Mouse (Mus musculus): ENCODE results near the gene Shisa4.
A peak's percentile ranks its signal among the peaks of the same experiment; 100 is the strongest.
"Not testable (repeated sequence)": the region's sequence is repeated elsewhere in the genome, so short reads cannot be mapped to it uniquely, and the experiment has no call there.

Shisa4 gene

GRCm38 (mm10) chr1:135374868-135375581 lies at the start of gene Shisa4:
Gene Shisa4 (minus strand): TSS chr1:135375237.
- no peak for DNase-seq (ENCODE audit: low spot score in 2 of 2)

GRCm38 (mm10) chr1:135422772-135423171 lies 47.7 kb upstream of the Shisa4 start:
- no peak for DNase-seq (ENCODE audit: low spot score in 2 of 2)

- no peak for DNase-seq (ENCODE audit: low spot score in 2 of 2)
These were observed 39.0 kb upstream of the Shisa4 start for GRCm38 (mm10) chr1:135413996-135414395.

- DNase-seq (ENCODE audit: low spot score in 2 of 2) = no peak
These were observed 37.1 kb upstream of the Shisa4 start for GRCm38 (mm10) chr1:135412130-135412529.

- DNase-seq (ENCODE audit: low spot score in 2 of 2) = no peak
These were observed 35.9 kb upstream of the Shisa4 start for GRCm38 (mm10) chr1:135410967-135411366.

- no peak for DNase-seq (ENCODE audit: low spot score in 2 of 2)
These were observed 33.9 kb upstream of the Shisa4 start for GRCm38 (mm10) chr1:135408973-135409372.

- no peak for DNase-seq (ENCODE audit: low spot score in 2 of 2)
These were observed 30.3 kb upstream of the Shisa4 start for GRCm38 (mm10) chr1:135405356-135405755.

DNA sequence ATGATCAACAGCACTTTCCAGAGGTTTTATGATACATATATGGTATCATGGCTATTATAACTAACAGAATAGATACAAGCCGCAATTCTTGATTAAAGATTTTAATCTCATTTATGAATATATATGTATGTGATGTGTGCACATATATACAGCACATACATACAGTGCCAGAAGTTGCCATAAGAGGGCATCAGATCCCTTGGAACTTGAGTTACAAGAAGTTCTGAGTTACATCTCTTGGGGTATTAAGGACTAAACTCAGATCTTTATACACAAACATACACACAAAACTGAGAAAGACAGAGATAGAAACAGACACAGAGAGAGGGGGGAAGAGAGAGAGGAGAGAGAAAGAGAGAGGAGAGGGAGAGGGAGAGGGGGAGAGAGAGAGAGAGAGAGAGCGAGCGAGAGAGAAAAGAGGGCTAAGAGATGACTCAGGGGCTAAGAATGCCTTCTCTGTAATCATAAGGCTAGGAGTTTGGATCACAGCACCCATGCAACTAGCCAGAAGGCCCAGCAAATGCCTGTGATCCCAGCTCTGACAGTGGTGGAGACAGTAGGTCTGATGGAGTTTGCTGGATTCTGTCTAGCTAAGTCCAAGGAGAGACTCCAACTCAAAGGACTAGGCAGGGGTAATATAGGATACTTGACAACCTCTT lies 26.5 kb upstream of the Shisa4 start:
- no peak for DNase-seq (ENCODE audit: low spot score in 2 of 2)

DNA sequence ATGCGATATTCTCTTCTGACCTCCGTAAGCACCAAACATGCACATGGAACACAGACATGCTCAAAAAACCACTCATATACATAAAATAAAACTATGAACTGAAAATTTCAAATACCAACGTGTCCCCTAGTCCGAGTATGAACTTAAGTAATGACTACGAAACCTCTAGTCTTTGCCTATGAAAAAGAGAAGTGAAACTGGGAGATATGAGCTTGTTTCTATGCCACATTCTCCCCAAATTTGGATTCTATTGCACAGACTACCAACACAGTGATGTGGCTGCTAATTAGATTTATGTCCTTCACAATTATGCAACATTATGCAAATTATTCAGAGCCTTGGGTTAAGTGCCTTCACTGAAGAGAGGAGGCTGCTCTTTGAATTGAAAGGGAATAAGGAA lies 24.4 kb upstream of the Shisa4 start:
- DNase-seq (ENCODE audit: low spot score in 2 of 2) = no peak

DNA sequence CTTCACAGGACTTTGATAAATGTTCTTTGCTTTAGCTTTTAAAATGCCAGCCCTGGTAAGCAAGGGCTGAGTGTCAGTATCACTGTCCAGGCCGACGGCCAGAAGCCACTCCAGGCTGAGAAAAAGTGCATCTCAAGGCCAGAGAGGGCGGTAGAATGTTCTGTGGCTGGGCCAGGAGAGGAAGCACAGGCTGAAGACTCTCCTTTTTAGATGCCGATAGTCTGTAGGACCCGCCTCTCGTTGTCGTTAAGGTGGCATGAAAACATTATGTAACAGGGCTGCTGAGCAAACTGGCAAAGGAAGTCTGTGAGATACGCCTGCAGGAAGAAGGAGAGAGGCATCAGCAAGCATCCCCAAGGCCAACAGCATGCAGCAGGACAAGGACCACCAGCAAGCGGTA lies 10.1 kb upstream of the Shisa4 start:
- no peak for DNase-seq (ENCODE audit: low spot score in 2 of 2)

GRCm38 (mm10) chr1:135384171-135384570 lies 9.1 kb upstream of the Shisa4 start:
- no peak for DNase-seq (ENCODE audit: low spot score in 2 of 2)

GRCm38 (mm10) chr1:135381560-135381959 lies 6.5 kb upstream of the Shisa4 start:
- not testable (repeated sequence) for DNase-seq (ENCODE audit: low spot score in 2 of 2)

- no peak for DNase-seq (ENCODE audit: low spot score in 2 of 2)
These were observed 5.3 kb upstream of the Shisa4 start for GRCm38 (mm10) chr1:135380071-135380991.

DNA sequence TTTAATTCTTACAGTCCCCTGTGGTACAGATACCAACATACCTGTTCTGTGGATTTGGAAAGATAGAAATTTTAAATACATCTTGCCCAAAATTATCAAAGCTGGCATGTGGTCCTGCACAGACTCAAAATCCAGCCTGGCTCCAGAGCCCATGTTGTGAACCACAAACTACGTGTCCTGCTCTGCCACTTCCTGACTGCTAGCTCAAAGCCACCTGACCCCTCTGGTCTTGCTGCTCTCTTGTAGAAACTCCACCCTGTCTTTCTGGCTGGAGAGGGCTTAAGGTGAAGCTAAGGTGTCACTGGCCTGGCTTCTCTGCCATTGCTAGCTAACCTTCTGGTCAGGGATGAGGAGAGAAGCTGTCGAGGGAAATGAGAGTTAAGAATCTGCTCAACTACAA lies 4.0 kb upstream of the Shisa4 start:
- no peak for DNase-seq (ENCODE audit: low spot score in 2 of 2)

DNA sequence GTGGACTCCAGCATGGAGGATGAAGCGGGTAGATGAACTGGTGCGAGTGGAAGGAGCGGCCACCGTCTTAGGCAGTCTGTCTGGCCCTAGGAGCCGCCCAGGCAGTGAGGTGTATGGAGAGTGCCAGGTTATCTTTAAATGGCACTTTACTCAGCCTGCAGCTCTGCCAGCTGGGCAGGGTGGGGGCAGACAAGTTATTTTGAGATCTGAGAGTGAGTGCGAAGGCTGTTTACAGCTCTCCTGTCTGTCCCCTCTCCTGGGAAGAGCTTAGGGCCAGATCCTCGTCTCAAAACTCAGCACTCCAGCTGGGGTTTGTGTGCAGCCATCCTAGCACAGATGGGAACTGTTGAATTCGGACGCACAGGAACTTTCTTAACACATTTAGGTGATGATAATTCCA lies 3.5 kb upstream of the Shisa4 start:
- DNase-seq (ENCODE audit: low spot score in 2 of 2) = no peak

DNA sequence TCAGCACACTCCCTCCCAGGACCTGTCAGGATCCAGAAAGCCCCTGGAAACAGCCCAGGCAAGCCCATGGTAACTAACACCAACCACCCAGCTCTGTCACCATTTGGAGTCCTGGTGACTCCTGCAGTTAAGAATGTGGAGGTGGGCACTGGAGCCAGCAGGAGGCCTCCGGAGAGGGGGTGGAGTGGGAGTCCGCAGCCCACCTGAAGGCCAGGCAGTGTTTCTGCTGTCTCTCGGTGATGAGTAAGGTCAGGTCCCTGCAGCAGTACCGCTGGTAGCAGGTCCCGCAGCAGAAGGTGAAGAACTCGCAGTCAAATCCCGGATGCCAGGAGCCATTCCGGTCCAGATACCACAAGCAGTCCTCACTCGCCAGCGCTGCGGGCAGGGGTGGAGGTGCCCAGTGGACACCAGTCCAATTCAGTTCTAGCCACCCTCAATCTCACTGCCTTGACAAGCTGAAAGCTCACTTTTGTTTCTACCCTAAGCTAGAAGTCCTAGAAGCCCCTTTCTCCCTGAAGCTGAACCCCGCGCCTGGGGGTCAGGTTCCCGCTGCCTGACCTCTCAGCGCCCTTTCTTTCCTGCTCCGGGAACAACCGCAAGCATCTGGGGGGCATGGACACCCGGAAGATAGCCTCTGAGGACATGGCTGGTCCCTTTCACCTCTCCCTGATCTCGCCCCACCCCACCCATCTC lies 716 bp downstream of the Shisa4 start:
- no peak for DNase-seq (ENCODE audit: low spot score in 2 of 2)

- no peak for DNase-seq (ENCODE audit: low spot score in 2 of 2)
These were observed 1.8 kb downstream of the Shisa4 start for GRCm38 (mm10) chr1:135373171-135373677.

GRCm38 (mm10) chr1:135369415-135369814 lies 5.6 kb downstream of the Shisa4 start:
- no peak for DNase-seq (ENCODE audit: low spot score in 2 of 2)

- DNase-seq (ENCODE audit: low spot score in 2 of 2) = no peak
These were observed 6.1 kb downstream of the Shisa4 start for GRCm38 (mm10) chr1:135368982-135369381.

GRCm38 (mm10) chr1:135368245-135368644 lies 6.8 kb downstream of the Shisa4 start:
- DNase-seq (ENCODE audit: low spot score in 2 of 2) = peak; percentile 53 to 78

DNA sequence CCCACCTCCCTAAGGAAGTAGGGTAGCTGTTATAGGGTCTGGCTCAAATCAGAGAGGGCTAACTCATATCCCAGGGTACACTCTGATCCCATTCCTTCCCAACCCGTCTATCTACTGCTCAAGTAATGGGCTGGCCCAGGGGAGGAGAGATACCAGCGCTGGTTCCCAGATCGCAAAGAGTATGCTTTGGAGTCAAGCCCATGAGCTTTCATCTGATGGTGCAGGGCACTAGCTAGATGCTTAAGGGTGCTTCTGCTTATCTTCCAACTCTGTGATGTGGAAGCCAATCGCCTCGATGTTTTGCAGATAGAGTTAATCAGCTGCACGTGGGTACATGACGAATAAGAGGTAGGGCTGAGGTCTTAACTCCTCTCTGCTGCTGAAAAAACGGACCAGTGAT lies 7.4 kb downstream of the Shisa4 start:
- DNase-seq (ENCODE audit: low spot score in 2 of 2) = no peak

GRCm38 (mm10) chr1:135367005-135367404 lies 8.0 kb downstream of the Shisa4 start:
- DNase-seq (ENCODE audit: low spot score in 2 of 2) = no peak
